ENCODE assay signal across 18 mouse cellular contexts in genomic region chr3:141621496-141621895, GRCm38 (mm10).
DNase-seq lines count a peak whose midpoint lies in the region.
"Had no signal": no experiment of that assay in that cellular context is flagged by ENCODE, and none has a peak within 500 bp of the region (broad histone marks: within the 10 kb centered on the region; RNA-seq: fewer than 3 reads in every experiment).

No protein-coding gene starts in this region.

- 89% methylated on average over 1 of the region's 1 CpGs for WGBS in heart, embryonic 10.5 days

- no peak overlapping the region for H3K4me3 ChIP-seq in heart, embryonic 10.5 days
- H3K4me3 ChIP-seq: forebrain, embryonic 12.5 days; limb, embryonic 12.5 days; neural tube, embryonic 15.5 days had no signal

- H3K27ac ChIP-seq in heart, embryonic 10.5 days, result no peak overlapping the region
- H3K27ac ChIP-seq: forebrain, embryonic 12.5 days; limb, embryonic 12.5 days; neural tube, embryonic 15.5 days; stomach, postnatal 0 days had no signal

- no peaks in the 10 kb centered on the region for H3K4me1 ChIP-seq in heart, embryonic 10.5 days
- H3K4me1 ChIP-seq: forebrain, embryonic 12.5 days; limb, embryonic 12.5 days; neural tube, embryonic 15.5 days had no signal

- H3K9me3 ChIP-seq in heart, embryonic 10.5 days, result no peaks in the 10 kb centered on the region
- H3K9me3 ChIP-seq: forebrain, embryonic 12.5 days; limb, embryonic 12.5 days; neural tube, embryonic 15.5 days had no signal

- H3K27me3 ChIP-seq in heart, embryonic 10.5 days (ENCODE audit: insufficient read depth, poor library complexity, severe bottlenecking), result no peaks in the 10 kb centered on the region
- H3K27me3 ChIP-seq: CH12.LX; forebrain, embryonic 12.5 days; limb, embryonic 12.5 days; neural tube, embryonic 15.5 days had no signal

- no peaks in the 10 kb centered on the region for H3K36me3 ChIP-seq in heart, embryonic 10.5 days
- H3K36me3 ChIP-seq: forebrain, embryonic 12.5 days; limb, embryonic 12.5 days; neural tube, embryonic 15.5 days had no signal

- DNase-seq in heart, adult 11 months, result peak; percentile 35
- DNase-seq in heart, embryonic 10.5 days (ENCODE audit: low spot score), result no peak
- peak; percentile 84 for DNase-seq in Muller cell, postnatal 12 days (ENCODE audit: inconsistent ontology term)
- DNase-seq in cerebellum, adult 18-20 months, result peak; percentile 59 to 74
- DNase-seq in cerebellum, postnatal 25 days, result peak; percentile 55 to 65
- no peak for DNase-seq in spleen, postnatal 4 days (ENCODE audit: low spot score in 2 of 2)
- no peak for DNase-seq in urinary bladder, postnatal 36 days (ENCODE audit: low spot score in 2 of 2)
- no peak for DNase-seq in right cerebral cortex, adult 2 months (ENCODE audit: low spot score in 2 of 2)
- DNase-seq: gastrocnemius, postnatal 36 days; kidney, adult 9 months; kidney, postnatal 25 days; layer of hippocampus, adult 9-11 months; right cerebral cortex, postnatal 4 days had no signal

Comparison
In these comparisons a context has a peak if more than half of its experiments do, and no peak if none do; other contexts are left out.
1. DNase-seq: peak in heart, adult 11 months (single experiment), Muller cell, postnatal 12 days (single experiment), cerebellum, adult 18-20 months (2 of 2) and cerebellum, postnatal 25 days (2 of 2); none in heart, embryonic 10.5 days (single experiment), spleen, postnatal 4 days (0 of 2), urinary bladder, postnatal 36 days (0 of 2) and right cerebral cortex, adult 2 months (0 of 2).